Mouse (Mus musculus) thymus, postnatal 4 days (tissue): ENCODE data around the gene Rbbp5.

Source experiments
- DNase-seq: peaks from one replicate; pipeline ENCODE4 v3.0.0; 2021

Gene Rbbp5

GRCm38 (mm10) chr1:132505155-132505554 is 28.0 kb downstream of the Rbbp5 start:
- no peak for DNase-seq

DNA sequence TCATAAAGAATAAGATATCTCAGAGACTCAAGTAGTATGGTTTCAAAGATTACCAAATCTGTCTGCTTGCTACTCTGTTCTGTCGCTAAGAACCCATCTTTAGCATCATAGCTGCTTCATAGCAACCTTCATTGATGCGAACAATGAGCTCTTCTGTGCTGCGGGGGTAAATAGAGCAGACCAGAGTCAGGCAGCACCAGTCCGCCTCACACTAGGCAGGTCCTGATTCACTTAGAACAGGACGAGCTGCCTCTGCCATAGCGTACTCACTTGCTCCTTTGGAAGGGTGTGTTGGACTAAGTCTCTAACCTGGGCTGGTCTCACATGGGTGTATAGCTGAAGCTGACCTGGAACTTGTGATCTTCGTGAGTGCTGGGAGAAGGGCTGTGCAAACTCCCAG is 28.9 kb downstream of the Rbbp5 start, which contains the start of gene Tmem81:
Gene Tmem81, plus strand, starts transcription at position 173 of the 400 bp plus-strand sequence.
- no peak for DNase-seq

DNA sequence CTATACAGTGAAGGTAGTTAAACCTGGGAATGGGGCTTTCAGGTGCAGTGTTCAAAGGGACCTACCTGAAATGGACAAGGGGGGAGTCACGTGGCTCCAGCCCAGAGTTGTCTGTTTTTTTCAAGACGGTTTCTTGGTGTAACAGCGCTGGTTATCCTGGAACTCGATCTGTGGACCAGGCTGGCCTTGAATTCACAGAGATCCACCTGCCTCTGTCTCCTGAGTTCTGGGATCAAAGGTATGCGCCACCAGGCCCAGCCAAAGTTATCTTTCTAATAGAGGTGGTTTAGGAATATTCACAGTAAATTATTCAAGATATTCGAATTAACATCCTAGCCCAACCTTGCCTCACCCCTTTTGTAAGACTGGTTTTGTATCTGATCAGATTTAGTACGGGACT is 29.5 kb downstream of the Rbbp5 start:
- no peak for DNase-seq

DNA sequence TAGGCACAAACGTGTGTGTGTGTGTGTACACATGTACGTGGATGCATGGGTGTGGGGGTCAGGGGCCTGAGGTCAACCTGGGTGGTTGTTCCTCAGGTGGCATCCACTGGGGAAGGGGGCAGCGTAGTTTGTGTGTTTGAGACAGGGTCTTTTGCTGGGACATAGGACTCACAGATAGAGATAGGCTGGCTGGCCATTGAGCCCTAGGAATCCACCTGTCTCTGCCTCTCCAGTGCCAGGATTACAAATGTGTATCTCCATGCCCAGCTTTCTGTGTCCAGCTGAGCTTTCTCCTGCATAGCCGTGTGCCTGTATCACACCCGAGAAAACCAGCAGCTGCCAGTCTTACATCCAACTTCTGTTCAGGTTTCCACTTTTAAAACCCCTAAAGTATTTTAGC is 32.6 kb downstream of the Rbbp5 start:
- no peak for DNase-seq

DNA sequence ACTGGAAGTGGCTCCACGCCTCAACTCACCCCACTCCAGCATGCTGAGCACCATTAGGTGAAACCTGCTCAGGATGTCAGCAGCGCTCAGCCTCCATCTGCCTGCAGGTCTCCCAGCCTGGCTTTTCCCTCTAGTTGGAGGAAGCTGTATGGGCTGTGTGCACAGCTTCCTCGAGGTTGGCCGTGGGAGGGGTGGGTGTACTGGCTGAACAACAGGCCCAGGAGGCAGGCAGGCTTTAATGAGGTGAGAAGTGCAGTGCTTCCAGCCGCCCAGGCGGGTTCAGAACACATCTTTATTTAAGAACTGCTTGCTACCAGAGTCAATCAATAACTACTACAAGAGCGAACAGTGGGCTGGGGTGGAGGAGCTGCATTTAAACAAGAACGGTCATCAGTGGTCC is 34.4 kb downstream of the Rbbp5 start:
- DNase-seq: no peak

DNA sequence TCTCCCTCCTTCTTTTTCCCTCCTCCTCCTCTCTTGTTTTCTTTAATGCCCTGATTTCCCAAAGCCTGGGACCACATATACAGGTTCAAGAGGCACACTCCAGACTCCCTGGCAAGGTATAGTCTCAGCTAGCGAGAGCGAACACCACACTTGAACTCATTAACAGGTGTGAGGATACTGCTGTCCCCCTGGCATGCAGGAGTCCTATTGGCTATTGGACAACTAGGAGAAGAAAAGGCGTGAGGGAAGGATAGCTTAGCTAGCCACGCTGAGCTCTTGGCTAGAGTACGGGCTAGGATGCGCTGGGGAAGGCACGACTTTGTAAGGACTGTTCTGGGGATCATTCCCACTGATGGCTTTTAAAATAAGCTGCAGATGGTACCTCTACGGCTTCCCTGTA is 34.9 kb downstream of the Rbbp5 start:
- no peak for DNase-seq

- DNase-seq: no peak
These were observed 38.2 kb downstream of the Rbbp5 start for GRCm38 (mm10) chr1:132515339-132515738.

DNA sequence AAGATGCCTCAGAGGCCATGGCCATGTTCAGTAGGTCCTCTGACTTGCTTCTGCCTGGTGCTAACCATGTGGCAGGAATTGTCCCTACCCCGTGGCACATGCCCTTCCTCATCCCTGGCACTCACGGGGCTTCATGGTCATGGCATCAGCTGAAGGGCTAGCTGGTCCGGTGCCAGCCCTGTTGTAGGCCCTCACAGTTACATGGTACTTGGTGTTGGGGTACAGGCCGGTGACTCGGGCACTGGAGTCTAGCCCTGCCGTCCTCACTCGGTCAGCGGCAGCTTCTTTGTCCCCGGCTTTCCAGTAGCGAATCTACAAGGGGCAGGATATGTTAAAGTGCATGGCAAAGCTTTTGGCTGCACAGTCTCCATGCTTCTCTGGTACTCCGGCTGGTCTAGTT is 39.6 kb downstream of the Rbbp5 start:
- no peak for DNase-seq

DNA sequence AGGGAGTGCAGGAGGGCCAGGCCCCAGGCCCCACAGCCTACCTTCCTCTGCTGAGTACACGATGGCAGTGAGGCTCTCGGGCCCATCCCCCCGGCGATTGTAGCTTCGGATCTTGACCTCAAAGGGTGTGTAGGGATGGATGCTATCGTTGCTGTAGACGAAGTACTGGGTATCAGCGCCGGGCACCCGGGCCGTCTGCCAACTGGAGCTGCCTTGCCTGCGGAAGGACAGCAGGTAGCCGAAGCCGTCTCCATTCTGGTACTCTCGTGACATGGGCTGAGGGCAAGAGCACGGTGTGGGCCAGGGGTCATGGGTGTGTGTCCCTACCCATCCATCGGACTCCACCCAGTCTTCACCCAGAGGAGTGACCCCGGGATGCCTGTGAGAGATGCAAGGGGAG is 41.5 kb downstream of the Rbbp5 start:
- DNase-seq: no peak

DNA sequence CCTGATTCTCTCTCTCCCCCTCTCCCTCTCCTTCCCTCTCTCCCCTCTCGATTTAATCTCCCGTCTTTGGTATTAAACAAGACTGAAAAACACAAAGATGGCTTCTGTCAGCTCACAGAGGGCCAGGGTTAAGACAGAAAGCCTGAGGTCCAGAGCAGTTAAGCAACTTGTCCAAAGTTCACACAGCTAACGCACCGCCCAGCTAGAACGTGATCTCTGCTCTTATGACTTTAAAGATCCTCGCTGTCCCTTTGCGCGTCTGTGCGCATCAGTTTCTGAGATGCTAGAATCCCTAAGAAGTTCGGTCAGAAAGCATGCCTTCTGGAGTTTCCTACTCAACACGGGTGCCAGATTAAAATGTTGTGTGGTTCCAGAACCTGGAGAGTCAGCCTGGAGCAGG is 42.6 kb downstream of the Rbbp5 start:
- DNase-seq: no peak

- peak; percentile 83 for DNase-seq
These were observed 43.6 kb downstream of the Rbbp5 start for GRCm38 (mm10) chr1:132520764-132521163.

DNA sequence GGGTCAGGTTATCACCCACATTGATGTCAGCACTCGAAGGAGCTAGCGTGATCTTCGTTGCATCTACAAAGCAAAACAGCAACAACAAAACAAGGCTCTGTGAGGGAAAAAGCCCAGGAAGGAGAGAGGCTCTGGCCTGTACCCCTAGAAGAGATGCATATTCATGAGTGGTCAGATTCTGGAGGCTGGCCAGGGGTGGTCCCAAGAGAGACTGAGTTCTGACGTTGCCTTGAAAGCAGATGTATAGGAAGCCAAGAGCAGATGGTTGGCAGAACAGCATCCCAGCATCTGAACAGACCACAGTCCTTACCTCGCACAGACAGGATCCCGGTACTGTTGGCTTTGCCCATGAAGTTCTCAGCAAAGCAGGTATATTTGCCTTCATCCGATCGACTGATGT is 45.9 kb downstream of the Rbbp5 start:
- no peak for DNase-seq

DNA sequence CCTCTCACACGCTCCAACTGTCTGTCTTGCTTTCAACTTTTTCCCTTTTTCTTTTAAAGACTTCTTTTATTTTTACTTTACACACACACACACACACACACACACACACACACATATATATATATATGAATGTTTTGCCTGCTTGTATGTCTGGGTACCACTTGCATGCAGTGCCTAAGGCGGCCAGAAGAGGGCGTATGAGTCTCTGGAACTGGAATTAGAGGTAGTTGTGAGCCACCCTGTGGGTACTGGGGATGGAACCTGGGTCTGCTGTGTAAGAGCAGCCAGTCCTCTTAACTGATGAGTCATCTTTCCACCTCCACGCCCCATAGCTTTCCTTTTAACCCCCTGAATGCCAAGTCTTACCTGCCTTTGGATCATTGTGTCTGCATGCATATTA is 46.8 kb downstream of the Rbbp5 start:
- DNase-seq: peak; percentile 74

GRCm38 (mm10) chr1:132525832-132526231 is 48.7 kb downstream of the Rbbp5 start:
- DNase-seq: peak; percentile 67

DNA sequence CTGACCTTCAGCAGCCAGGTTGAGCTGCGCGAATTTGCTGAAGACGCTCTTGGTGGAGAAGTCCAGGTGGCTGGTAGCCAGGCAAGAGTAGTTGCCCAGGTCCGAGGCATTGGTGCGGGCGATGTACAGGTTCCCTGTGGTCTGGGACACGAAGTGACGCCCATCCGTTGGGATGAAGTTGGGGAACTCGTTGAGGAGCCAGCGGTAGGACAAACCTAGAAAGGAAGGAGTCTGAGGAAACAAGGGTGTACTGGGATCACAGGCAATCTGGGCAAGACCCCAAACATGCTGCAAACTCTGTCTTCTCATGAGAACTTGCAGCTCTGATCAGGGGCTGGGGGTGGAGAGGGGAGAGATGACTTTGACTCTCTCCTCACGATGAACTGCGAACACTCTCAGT is 50.9 kb downstream of the Rbbp5 start:
- DNase-seq: no peak

GRCm38 (mm10) chr1:132528647-132529334 is 51.6 kb downstream of the Rbbp5 start:
- no peak for DNase-seq

- DNase-seq: no peak
These were observed 53.5 kb downstream of the Rbbp5 start for GRCm38 (mm10) chr1:132530631-132531191.

DNA sequence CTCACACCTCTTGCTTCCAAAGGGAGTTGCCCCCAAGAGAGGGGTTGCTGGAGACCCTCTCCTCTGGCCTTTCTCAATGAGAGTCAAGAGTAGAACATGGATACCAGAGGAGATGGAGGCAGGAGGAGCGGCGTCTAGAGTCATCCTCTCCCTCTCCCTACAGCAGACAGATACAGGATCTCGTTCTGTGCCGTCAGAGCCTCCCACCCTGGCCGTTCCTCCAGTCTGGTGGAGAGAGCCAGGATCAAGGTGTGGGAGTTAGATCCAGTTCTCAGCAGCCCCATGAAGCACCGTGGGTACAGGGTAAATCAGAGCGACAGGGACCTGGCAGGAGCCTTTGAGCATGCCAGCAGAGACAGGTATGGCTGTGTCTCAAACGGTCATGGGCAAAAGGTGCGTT is 55.4 kb downstream of the Rbbp5 start:
- no peak for DNase-seq

DNA sequence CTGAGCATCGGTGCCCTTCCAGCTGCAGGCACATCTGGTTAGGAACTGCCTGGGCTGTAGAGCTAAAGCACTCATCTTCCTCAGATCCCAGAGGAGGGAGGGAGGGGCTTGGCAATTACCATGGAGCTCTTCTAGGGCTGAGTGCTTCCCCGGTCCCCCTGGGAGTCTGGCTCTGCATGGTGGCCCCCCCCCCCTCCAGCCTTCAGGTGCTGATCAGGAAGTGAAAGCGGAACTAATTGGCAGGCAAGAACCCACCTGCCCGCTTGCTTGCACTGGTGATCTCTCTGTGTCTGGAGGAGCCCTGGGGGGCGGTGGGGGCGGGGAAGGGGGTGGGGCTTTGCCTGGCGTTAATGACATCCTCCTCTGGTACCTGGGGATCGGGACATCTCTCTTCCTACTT is 56.7 kb downstream of the Rbbp5 start:
- no peak for DNase-seq

DNA sequence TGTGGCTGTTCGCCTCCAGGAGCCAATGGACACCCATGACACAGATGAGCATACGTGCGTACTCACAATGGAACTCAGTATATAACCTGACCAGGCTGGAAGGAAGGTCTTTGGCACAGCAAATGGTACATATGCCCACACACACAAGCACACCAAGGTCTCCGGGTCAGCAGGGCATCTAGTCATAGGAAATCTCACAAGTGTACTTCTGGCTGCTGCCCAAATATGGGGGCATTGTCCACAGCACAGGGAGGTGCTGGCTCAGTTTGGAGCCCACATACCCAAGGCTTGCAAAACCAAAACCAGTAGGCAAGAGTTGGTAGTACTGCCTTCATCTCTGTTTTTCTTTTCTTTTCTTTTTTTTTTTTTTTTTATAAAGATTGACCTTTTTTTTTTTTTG is 58.4 kb downstream of the Rbbp5 start:
- DNase-seq: no peak

DNA sequence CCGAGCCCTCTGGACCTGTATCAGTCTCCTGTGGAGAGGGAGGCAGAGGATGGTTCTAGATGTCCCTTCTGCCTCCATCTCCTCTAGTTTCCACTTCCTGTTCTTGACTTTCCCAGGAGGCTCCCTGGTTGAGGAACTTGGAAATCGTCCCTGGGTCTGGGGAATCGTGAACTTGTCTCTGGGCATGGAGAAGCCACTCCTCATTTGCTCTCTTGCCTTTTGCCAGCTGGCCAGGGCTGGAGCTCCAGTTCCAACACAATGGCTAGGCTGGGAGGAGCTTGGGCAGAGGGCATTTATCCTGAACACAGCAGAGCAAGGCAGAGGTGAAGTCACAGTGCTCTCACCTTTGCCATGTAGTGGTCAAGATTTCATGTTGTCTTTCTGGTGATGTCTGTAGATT is 59.3 kb downstream of the Rbbp5 start:
- no peak for DNase-seq

DNA sequence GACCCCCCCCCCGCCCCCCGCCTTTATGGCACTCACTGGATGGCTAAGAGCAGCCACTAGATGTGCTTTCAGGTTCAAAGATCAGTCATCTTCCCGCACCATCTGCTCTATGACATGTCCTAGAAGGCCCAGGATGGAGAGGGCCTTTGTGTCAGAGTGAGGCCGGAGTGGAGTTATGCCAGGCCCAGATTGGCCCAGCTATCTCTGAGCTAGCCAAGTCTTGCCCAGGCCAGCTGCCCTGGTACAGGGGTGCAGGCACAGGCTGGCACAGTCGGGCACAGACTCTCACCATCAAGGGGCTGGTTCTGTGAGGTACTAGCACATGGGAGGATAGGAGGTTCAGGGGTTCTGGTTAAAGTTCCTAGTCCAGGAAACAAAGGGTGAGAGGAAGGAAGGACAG is 60.6 kb downstream of the Rbbp5 start:
- DNase-seq: no peak

GRCm38 (mm10) chr1:132540701-132541100 is 63.5 kb downstream of the Rbbp5 start:
- no peak for DNase-seq

DNA sequence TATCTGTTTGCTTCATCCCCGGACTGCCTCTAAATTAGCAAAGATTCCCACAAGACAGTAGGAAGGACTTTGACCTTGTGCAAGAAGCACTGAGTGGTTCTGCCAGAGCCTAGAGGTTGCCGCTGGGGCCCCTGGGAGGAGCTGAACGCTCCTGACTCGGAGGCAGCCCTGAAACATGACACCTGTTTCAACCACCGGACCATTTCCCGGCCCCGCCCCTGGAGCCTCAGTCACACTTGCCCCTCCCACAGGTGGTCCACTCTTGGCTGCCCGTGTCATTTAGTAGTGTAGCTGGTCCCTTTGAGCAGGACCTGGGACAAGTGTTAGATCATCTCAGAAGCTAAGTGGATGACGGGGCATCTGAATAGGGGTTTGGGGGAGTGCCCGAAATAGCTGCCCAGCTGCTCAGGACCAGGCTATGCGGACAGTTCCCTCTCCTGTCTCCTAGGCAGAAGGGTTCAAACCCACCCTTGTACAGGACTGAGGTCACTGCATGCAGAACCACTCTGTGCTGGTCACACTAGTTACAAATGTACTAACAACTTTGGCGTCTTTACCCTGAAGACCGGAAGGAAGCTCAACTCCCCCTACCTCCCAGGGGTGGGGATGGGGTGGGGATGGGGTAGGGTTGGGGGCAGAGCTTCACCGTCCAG is 64.1 kb downstream of the Rbbp5 start:
- peak; percentile 25 for DNase-seq
